Mouse (Mus musculus): Measurements from ENCODE around the gene Nrp2.
A peak's percentile ranks its signal among the peaks of the same experiment; 100 is the strongest.

The Nrp2 gene

DNA sequence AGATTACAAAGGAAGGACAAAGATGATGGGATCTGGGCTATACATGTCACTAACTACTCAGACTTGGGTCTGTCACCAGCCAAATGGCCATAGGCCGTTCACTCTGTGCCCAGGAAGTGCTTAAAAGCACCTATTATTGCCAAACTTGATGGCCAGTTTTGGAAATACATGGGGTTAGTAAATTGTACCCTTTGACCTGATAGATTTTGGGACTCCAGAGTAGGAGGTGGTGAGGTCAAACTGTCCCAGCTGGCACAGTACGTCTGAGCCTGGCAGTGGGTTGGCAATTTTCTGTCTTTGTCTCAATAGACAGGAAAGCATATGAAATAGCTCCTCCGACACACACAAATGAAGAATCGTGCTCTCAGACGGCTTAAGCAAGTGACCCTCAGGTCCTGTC lies 20.8 kb downstream of the Nrp2 start:
- DNase-seq (ENCODE audit: low spot score), result no peak

DNA sequence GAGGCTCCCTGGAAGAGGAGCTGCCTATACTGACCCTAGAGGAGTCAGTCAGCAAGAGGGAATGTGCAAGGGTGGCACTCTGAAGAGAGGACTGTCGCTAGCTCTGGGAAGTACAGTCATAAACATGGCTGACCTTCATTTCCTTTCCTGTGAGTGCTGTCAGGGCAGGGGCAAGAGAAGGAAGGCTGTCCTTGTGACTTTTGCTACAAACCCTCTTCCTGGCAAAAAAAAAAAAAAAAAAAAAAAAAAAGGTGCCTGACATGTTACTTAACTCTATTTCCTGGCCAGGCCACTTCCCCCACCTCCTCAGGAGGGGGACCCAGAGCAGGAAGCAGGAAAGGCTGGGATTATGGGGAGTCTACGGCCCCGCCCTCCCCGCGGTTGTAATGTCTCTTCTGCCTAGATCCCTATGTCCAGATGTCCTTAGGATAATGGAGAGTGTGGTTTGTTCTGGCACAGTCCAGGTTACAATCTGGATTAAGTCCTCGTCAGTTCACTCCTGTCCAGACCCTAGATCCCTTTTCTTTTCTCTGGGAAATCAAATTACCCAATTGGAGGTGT lies 21.5 kb downstream of the Nrp2 start:
- no peak for DNase-seq (ENCODE audit: low spot score)

DNA sequence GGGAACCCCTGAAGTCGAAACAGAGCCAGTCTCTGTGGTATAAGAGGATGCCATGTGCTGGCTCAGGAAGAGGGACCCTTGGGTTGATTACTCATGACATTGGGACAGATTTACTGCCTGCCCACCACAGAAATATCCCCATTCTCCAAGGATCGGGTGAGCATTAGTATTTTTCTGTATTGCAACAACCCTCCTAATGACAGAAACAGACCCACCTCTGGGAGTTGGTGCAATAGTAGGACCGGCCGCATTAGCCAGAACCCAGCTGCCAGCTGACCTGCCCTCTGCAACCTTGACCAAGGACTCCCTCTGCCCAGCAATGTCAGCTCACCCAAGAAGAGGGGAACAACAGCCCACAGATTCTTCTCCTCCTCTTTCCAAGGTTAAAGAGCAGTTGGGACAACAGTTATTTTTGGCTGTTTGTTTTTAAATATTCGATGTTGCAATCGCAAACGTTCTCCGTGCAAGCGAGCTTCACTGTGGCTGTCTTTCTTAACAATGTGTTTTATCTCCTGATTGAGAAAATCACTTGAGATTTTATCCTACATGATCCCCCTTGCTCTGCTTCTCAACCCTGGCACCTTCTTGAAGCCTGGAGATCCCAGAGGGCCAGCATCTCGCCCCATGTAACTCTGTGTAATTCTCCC lies 22.1 kb downstream of the Nrp2 start:
- no peak for DNase-seq (ENCODE audit: low spot score)

DNA sequence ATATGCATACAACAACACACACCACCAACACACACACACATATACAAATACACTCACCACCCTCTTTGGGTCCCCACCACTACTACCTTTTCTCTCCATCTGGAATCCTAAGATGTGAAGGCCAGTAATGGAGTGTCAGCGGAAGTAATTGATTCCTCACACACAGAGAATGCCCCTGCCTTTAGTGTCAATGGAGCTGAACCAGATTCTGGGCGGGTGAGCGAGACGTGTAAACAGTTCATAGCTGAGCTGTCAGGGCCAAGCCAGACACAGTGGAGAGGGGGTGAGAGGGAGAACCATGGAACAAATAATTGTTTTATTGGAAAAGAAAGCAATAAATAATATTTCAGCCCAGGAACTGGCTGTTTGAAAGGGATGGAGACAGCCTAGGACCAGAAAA lies 24.1 kb downstream of the Nrp2 start:
- peak; percentile 68 for DNase-seq (ENCODE audit: low spot score)

DNA sequence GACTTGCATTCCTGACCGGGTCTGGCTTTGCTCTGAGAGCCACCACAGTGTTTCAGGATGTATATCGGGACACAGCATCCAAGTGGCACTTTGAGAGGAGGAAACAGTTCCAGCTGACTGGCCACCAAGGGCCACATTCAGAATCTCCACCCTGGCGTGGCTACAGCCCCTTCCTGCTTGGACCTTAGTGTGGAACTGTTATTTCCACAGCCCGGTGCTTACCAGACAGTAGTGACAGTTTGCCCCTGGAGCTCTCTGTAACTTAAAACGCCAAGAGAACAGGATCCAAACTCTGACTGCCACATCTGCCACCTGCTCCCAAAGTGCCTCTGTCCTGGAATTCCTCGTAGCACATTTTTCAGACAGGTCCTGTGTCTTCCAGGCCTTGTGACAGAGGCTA lies 25.3 kb downstream of the Nrp2 start:
- no peak for DNase-seq (ENCODE audit: low spot score)

DNA sequence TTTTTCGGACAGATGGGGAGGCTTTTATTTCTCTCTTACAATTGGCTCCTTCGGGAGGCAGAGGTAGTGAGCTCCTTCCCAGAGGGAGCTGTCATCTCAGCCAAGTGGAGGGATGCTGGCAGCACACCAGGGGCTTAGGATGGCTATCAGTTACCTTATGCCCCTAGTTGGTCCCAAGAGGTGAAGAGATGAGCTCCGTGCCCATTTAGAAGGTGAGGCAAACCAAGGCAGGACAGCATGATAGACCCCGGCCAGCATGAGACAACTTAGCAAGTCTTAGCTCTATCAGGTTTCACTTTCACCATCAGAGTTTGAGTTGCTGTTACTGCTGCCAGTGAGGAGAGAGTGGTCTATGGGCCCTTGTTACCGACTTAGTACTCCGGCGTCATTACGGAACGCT lies 25.8 kb downstream of the Nrp2 start:
- no peak for DNase-seq (ENCODE audit: low spot score)

DNA sequence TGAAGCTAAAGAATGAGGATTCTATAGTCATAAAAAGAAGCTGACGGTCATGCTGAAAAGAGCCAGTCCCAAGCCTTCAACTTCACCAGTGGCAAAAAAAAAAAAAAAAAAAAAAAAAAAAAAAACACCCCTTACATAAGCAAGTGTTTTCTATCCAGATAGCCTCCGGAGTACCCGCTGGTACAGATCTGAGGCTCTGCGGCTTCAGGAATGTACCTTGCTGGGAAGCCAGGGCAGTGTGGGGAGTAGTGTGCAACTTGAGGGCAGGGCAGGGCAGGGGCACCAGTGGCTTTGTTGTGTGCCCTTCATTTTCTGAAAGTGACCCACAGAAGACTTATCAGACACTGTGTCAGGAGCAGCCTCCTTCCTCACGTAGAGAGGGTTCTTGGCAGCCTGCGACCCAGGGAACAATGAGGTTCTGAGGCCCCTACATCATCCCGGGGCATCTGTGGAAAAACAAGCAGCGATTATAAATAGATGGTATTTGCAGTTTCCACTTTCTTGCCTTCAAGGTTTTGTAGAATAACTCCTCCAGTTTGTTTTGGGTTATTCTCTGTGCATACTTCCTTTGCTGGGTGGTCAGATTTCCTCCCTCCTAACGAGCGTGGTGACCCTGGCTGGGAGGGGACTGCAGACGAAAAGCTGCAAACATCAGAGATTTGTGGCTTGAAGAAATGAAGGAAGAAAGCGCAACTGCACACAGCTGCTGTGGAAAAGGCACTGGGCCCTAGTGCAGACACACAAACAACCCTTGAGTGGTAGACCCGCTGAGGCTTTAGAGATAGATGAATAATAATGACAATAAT lies 26.5 kb downstream of the Nrp2 start:
- no peak for DNase-seq (ENCODE audit: low spot score)

DNA sequence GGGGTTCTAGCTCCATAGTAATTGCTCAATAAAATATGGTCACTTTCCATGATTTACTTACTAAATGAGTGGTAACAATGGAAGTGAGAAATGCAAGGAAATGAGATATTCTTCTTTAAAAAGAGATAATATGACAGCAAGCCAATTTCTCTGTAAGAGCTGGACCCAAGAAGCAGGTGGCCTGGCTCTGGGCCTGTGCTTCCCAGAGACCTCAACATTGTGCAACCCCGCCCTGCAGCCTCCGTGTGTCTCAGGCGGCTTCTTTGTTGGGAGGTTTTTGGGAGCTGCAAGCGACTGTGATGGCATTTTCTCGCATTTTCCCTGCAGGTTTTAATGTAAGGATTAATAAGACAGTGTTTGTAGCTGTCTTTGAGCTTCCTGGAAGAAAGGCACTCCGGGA lies 29.0 kb downstream of the Nrp2 start:
- no peak for DNase-seq (ENCODE audit: low spot score)

DNA sequence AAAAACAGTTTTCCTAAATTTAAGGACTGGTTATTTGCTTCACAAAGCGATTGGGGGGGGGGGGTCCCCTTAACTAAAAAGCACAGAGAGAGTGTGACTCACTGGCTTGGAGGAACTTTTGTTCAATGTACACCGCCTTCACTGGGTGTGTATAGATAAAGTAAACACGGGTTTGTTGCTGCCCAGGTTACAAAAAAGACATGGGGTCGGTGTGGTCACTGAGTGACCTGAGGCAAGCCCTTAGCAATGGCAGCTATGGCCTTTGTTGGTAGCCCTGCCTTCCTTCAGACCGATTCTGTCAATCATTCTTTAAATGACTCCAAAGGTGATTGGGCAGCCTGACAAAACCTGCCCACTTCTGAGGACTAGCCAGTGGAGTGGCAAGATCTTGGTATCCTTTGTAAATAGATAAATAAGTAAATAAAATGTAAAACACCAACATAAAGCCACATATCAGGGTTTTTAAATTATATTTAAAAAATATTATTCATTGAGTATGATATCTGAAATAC lies 31.4 kb downstream of the Nrp2 start:
- DNase-seq (ENCODE audit: low spot score), result no peak

DNA sequence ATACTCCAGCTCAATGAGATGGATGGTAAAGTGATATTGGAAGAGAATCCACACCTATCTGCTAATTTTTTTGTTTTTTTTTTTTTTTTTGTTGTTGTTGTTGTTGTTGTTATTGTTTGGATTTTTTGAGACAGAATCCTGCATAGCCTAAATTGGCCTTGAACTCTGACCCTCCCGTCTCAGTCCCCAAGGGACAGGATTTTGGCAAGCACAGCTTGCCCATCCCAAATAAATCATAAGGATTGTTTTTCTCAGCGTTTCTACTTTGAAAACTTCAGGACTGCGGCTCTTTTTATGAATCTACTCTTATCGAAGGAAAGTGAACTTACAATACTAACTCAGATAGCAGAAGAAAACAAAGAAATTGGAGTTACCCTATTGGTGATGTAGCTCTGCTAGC lies 31.9 kb downstream of the Nrp2 start:
- DNase-seq (ENCODE audit: low spot score), result no peak

DNA sequence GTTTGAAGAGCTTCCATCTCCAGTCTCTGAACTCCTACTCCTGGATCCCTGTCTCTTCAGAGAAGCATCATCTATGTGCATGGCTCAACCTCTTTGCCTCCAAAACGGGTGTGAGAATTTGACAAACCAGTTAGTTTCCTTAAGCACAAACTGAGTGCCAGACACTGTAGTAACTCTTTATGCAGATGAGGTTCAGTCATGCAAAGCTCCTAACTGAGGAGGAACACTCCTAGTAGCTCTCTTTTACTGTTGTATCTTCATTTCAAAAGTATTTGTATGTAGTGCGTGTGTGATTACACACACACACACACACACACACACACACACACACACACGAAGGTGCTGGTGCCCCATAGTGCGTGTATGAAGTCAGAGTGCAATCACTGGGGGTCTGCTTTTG lies 32.8 kb downstream of the Nrp2 start:
- DNase-seq (ENCODE audit: low spot score), result no peak

DNA sequence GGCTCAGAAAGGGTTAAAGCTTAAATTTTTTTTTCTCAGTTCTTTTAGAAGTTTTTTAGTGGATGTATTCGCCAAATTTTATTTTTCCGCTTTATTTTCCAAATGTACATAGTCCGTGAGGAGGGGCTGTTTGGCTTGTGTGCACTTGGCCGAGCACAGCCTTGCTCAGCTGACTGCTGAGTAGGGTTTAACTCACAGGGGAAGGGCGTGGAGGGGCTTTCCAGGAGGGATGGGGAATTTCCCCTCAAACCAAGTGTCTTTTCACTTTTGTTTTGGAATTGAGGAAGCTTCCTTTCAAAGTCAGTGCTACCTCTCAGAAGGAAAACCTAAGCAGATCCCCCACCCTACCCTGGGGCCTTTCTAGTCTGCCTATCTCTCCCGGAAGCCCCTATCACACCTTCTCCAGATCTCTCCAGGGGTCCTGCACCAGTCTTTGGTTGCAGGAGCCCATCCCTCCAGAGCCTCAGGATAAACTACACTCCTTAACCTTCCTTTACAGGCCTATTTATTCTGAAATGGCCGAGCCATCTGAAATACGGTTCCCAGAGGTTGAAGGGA lies 33.4 kb downstream of the Nrp2 start:
- no peak for DNase-seq (ENCODE audit: low spot score)

DNA sequence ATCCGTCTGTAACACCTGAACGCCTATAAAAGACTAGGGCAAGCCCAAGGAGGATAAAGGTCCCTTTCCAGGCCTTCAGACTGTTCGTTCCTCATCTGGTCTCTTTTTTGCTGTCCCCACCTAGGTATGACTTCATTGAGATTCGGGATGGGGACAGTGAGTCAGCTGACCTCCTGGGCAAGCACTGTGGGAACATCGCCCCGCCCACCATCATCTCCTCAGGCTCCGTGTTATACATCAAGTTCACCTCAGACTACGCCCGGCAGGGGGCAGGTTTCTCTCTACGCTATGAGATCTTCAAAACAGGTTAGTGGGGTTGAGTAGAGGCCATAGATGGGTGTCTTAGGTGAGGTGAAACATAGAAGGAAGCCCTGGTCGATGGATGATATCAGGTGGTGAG lies 35.1 kb downstream of the Nrp2 start:
- no peak for DNase-seq (ENCODE audit: low spot score)

DNA sequence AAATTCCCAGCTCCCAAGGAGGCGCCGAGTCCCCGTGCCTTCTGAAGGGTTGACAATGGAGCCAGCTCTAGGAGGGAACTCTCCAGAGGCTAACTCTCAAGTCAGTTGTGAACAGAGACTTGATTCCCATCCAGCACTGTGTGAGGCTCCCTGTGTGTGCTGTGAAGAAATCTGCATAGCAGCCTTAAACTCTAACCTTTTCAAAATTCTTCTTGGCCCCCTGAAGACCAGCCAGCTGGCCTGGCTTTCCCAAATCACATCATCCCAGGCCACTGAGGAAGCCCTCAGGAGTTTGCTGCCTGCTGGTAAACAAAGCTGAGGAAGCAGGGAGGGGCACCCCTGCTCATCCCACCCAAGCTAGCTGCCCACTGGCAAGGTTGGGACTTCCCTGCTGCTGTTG lies 39.0 kb downstream of the Nrp2 start:
- no peak for DNase-seq (ENCODE audit: low spot score)

DNA sequence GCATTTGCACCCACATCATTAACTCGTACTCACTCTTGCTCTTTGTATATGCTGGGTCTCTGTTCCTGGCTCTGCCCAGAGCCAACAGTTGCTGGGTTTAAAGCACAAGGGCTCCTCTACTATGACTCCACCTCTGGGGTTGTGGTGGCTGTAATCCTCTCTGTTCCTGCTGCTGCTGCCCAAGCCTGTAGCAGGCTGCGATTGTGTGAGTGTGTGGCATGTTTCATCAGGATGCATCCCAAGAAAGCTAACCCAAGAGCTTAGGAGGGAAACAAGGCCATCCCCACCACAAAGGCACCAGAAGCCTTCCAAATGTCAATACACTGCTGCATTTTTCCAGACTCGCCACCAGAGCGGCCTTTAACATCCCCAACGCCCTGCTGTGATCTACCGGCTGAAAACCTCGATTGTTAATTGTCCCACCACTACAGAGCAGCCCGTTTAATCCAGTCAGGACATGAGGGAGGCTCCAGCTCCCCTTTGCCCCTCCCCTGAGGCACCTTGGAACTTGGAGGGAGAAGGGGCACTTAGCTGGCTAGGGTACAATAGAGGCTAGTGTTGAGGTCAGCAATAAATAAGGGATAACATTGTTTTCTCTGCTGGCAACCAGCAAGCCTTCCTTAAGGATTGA lies 40.1 kb downstream of the Nrp2 start:
- peak; percentile 73 for DNase-seq (ENCODE audit: low spot score)

DNA sequence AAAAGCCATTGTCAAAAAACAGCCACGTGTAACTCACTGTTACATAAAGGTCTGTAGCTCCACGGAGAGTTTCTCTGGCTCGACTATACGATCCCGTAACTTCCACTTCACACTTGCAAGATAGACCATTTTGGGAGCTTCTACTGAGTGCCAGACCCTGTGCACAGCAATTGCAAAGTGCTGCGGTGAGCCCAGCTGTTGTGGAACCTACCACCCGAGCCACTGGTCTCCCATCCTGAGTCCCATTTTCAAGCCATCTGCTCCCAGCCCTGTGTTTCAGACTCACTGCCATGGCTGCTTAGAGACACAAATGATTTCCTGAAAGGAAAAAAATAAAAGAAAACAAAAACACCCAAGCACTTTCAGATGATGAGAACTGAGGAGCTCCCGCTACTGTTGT lies 42.8 kb downstream of the Nrp2 start:
- no peak for DNase-seq (ENCODE audit: low spot score)

DNA sequence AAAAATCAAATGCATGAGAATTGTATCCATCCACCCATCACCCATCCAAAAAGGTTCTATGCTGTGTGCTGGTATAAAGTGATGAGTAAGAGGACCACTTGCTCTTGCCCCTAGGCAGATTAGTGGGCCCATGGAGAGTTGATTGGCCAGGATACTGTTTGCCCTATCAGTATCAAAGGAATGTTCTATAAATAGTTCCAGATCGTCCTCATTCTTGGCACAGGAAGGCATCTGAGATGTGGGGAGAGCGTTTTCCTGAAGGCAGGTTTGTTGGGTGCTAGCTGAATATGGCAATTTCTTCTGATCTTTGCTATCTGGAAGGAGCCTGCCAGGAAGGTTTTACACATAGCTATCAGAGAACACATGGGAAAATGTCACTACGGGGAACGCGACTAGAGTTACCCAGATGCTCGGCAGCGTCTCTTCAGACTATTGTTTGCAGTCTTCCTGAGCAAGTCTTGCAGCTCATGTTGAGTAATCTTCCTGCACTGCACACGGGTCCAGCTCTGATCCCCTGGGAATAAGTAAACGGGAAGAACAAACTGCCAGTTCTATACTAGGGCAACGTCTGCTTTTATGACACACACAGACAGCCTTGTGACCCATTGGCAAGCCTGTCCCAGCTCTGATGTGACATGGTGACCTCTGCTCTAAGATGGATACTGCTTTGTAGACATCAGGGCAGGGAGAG lies 44.5 kb downstream of the Nrp2 start:
- no peak for DNase-seq (ENCODE audit: low spot score)

DNA sequence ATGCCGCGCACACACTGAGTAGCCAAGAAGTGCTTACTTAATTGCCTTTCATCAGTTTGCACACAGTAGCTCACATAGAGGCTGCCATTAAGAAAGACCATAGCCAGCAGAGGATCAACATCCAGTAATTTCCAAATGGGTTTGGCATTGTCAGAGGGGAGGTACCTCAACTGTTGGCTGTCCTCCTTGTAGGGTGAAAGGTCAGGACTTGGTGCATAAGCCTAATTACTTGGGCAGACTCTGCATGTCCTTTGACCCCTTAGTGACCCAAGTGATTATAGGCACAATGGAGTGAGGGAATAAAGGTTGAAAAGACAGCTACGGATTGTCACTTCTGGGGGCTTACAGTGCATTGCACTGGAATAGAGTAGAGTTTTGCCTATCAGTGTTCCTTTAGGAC lies 45.3 kb downstream of the Nrp2 start:
- DNase-seq (ENCODE audit: low spot score), result no peak

DNA sequence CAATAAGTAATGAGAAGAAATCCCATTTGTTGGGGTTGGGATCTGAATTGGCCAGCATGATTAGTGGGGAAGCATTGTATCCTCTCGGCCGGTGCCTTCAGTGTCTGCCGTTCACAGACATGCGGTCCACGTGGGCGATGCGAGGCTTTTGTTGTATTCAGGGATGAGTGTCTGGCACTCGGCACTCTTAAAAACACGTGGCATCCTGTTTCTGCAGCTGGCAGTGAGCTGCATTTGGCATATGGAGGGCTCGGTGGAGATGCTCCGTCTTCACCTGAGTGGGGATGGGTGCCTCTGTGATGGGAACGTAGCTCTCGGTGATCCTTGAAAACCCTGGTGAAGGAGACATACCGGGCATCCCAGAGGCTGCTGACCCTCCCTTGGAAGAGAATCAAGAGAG lies 46.6 kb downstream of the Nrp2 start:
- DNase-seq (ENCODE audit: low spot score), result no peak

DNA sequence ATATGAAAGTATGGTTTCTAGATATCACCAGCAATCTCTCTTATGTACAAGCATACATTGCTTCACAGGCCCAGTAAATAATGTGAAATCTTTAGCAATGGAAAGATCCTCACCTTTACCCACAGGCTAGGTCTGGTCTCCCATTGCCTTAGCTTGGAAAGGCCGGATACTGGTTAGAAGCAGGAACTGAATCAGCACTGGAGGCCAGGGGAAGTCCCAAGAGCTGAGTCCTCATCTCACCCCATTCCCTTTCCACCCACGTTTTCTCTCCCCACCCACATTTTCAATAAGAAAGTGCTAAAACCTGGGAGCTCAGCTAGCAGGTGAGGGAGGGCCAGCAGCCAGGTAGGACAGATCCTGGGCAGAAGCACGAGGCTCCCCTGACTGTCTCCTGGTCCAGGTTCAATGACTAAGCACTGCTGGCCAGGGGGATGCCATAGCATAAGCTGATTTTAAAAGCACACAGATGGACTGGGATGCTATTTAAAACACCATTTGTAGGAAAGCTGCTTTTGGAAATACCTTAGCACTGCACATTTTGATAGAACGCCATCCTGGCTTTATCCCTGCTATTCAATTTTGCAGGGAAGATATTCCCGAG lies 47.4 kb downstream of the Nrp2 start:
- no peak for DNase-seq (ENCODE audit: low spot score)
